Mouse (Mus musculus) C2C12 (cell line): ENCODE data around the gene Phf21b.

Source experiments
- CTCF ChIP-seq: IDR thresholded peaks from one replicate; pipeline ENCODE4 v1.5.1; 2011; ENCODE audit not compliant: control insufficient read depth, insufficient read depth, insufficient read length
- MYOG ChIP-seq: IDR thresholded peaks from one replicate; pipeline ENCODE4 v1.6.1; 2011; ENCODE audit not compliant: control insufficient read depth, insufficient read length; ENCODE audit errors: extremely low read depth
- USF1 ChIP-seq: IDR thresholded peaks from one replicate; pipeline ENCODE4 v1.6.1; 2011; ENCODE audit warnings: low read depth, mild to moderate bottlenecking, control low read depth, moderate library complexity

DNA sequence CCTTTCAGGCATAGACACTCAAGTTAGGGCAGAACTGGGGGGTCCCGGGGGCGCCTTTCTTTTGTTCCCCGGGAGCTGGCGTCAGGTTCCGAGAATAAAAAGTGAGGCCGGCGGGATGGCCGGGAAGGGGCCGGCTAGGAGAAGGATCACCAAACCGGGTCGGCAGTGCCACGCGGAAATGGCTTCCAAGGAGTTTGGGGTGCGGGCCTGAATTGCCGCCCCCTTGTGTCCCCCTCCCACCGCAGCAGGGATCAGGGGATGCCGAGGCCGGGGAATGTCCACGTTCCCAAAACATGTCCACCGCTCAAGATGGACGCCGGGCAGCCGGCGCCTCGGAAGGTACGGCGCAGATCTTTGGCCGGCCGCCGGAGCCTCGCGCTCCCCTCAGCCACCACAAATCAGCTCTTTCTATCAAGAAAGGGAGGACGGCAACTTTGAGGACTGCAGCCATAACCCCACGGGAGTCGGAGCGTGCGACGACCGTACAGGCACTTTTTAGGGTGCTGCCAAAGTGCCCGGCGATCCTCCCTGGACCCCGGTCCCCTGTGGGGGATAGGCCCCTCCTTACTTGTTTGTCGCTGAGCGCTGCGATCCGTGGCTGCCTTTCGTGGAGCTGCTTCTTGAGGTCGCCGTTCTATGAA is 1.6 kb downstream of the Phf21b start:
- TF ChIP-seq CTCF (no peak), USF1 (no peak), MYOG (no peak)
